In the genomic region with DNA sequence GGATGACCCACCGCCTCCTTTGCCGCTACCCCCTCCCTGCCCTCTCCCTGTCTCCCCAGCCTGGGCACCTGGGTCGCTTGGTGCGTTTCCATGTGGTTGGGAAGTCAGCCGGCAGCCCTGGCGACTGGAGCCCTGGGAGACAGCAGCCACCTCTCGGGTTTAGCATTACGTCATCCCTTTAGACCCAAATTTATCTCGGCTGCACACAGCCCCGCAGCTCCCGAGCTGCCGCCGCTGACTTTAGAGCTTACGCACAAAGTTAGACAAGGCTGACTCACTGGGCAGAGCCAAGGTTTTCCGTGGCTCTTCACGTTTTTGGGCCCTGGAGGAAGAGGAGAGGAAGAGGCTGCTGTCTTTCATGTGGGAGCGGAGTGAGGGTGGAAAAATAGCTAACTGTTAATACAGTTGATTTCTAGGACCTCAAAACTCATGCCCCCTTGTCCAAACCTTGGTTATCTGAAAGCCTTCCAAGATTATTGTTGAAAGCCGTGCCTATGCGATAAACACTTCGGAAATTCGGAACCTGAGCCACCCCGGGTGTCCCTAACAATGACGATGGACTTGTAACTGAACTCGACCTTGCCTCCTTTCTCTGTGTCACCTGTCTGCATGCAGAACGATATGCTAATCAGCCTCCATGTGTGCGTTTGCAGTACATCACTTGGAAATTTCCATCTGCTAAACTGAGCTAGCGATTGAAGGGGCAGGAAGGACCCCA, we compare ENCODE assay signal across 8 mouse cellular contexts. TPM values are rescaled to one million over a fixed set of nuclear protein-coding genes. Genes with fewer than 3 reads are reported as not detected.
A peak's percentile ranks its signal among the peaks of the same experiment; 100 is the strongest.
DNase-seq lines count a peak whose midpoint lies in the region; ATAC-seq and TF ChIP-seq lines count a peak whose summit lies in the region.

No protein-coding gene starts in this region.

- peak overlapping the region; percentile 68 for H3K4me2 ChIP-seq in CH12.LX (ENCODE audit: insufficient read depth, low read depth, poor library complexity, severe bottlenecking)
- H3K4me2 ChIP-seq in embryonic facial prominence, embryonic 14.5 days (ENCODE audit: low read depth, low read length) = peak overlapping the region; percentile 63
- peak overlapping the region; percentile 64 for H3K4me2 ChIP-seq in kidney, embryonic 16.5 days (replicated peaks; ENCODE audit: low read depth, low read length)

- 13% methylated on average over 27 of the region's 27 CpGs for WGBS in embryonic facial prominence, embryonic 14.5 days
- WGBS in kidney, embryonic 16.5 days = 13% methylated on average over 27 of the region's 27 CpGs
- 24% methylated on average over 27 of the region's 27 CpGs for WGBS in liver, adult 2 months

- no peaks in the 10 kb centered on the region for H3K9me3 ChIP-seq in CH12.LX (replicated peaks; ENCODE audit: low read length)
- no peaks in the 10 kb centered on the region for H3K9me3 ChIP-seq in embryonic facial prominence, embryonic 14.5 days (ENCODE audit: control insufficient read depth, low read length)
- H3K9me3 ChIP-seq in kidney, embryonic 16.5 days (ENCODE audit: low read length) = no peaks in the 10 kb centered on the region

- in situ Hi-C loops in CH12.LX (cut with MboI; ENCODE audit: low pct_ligation_motif_present, low pct_unique_long_range_greater_than_20kb, low sequenced_read_pairs) = loop anchor here (25.0 kb wide), 1 partner anchor 313 kb away; no protein-coding TSS in a partner anchor

- H3K9ac ChIP-seq in CH12.LX (ENCODE audit: insufficient read depth, low read depth) = peak overlapping the region; percentile 60
- peak overlapping the region; percentile 61 for H3K9ac ChIP-seq in embryonic facial prominence, embryonic 14.5 days (ENCODE audit: low read depth, low read length)
- H3K9ac ChIP-seq in kidney, embryonic 16.5 days (replicated peaks; ENCODE audit: low read length) = peak overlapping the region; percentile 69
- H3K9ac ChIP-seq in liver, adult 2 months (ENCODE audit: low read depth, low read length) = peak overlapping the region; percentile 32

- TF ChIP-seq EP300 in CH12.LX (IDR thresholded peaks at IDR 0.05; ENCODE audit: low read length) = peak; percentile 45; the same call in 1 of the 2 replicates

- H3K4me1 ChIP-seq in CH12.LX (ENCODE audit: control insufficient read depth in 1 of 2, insufficient read depth in 2 of 2) = peaks cover 18 to 44% of the 10 kb centered on the region in 2 experiments
- peaks cover 18% of the 10 kb centered on the region for H3K4me1 ChIP-seq in embryonic facial prominence, embryonic 14.5 days (ENCODE audit: control insufficient read depth, insufficient read depth, low read length)
- peaks cover 37% of the 10 kb centered on the region for H3K4me1 ChIP-seq in kidney, embryonic 16.5 days (ENCODE audit: insufficient read depth, low read length)
- peaks cover 5% of the 10 kb centered on the region; the same call in 1 of the 2 replicates for H3K4me1 ChIP-seq in liver, adult 2 months (ENCODE audit: control insufficient read depth, insufficient read depth, low read length)

- dilution Hi-C loops in CH12.LX (cut with MboI; ENCODE audit: extremely low pct_ligation_motif_present, extremely low pct_unique_long_range_greater_than_20kb, low sequenced_read_pairs) = no loop called here

- H3K79me2 ChIP-seq in CH12.LX (replicated peaks; ENCODE audit: control insufficient read depth, extremely low read depth, insufficient read depth, poor library complexity, severe bottlenecking) = no peaks in the 10 kb centered on the region
- no peaks in the 10 kb centered on the region for H3K79me2 ChIP-seq in liver, adult 2 months (ENCODE audit: control insufficient read depth, insufficient read depth, low read length)

- H3K27me3 ChIP-seq in CH12.LX (replicated peaks) = no peaks in the 10 kb centered on the region
- no peaks in the 10 kb centered on the region for H3K27me3 ChIP-seq in embryonic facial prominence, embryonic 14.5 days (replicated peaks; ENCODE audit: control insufficient read depth, insufficient read depth, low read length)
- no peaks in the 10 kb centered on the region for H3K27me3 ChIP-seq in kidney, embryonic 16.5 days (ENCODE audit: insufficient read depth, low read length)
- H3K27me3 ChIP-seq in liver, adult 2 months (ENCODE audit: control insufficient read depth, insufficient read depth, low read length) = no peaks in the 10 kb centered on the region

- H3K27ac ChIP-seq in CH12.LX (ENCODE audit: insufficient read depth, low read depth) = 0 out of 2 replicates have a peak overlapping the region, but pooled peaks have one; percentile 11
- peak overlapping the region; percentile 58; the same call in 1 of the 2 replicates for H3K27ac ChIP-seq in embryonic facial prominence, embryonic 14.5 days (replicated peaks; ENCODE audit: low read depth, low read length)
- H3K27ac ChIP-seq in kidney, embryonic 16.5 days (ENCODE audit: low read length) = no peak overlapping the region
- no peak overlapping the region for H3K27ac ChIP-seq in liver, adult 2 months (replicated peaks; ENCODE audit: insufficient read depth, low read depth, low read length)

- TF ChIP-seq CTCF in CH12.LX (conservative IDR thresholded peaks at IDR 0.05 in 1 of 2, IDR thresholded peaks at IDR 0.05 in 1 of 2; ENCODE audit: low read depth in 2 of 2, low read length in 2 of 2) = no peak
- TF ChIP-seq CTCF in liver, adult 2 months (IDR thresholded peaks at IDR 0.05; ENCODE audit: low read depth, low read length) = no peak

- DNase-seq in CH12.LX (ENCODE audit: extremely low read depth) = no peak
- peak; percentile 66 for DNase-seq in adrenal gland, postnatal 25 days
- DNase-seq in embryonic facial prominence, embryonic 14.5 days (ENCODE audit: low spot score) = peak; percentile 83
- peak; percentile 80 for DNase-seq in heart, adult 8-10 months (ENCODE audit: low spot score)
- peak; percentile 51 for DNase-seq in liver, adult 2 months (ENCODE audit: extremely low read depth, low read depth, low spot score)
- DNase-seq in naive thymus-derived CD4-positive, alpha-beta T cell, adult 2 months (ENCODE audit: low read depth) = peak; percentile 47
- peak; percentile 44 for DNase-seq in thymus, postnatal 4 days

- peak; percentile 20 for ATAC-seq in embryonic facial prominence, embryonic 14.5 days (ENCODE audit: low read depth)
- no peak for ATAC-seq in kidney, embryonic 16.5 days (ENCODE audit: low FRiP score, low TSS enrichment)

- no peaks in the 10 kb centered on the region for H3K36me3 ChIP-seq in CH12.LX (replicated peaks in 1 of 2; ENCODE audit: control insufficient read depth in 1 of 2, insufficient read depth in 1 of 2, low read length in 1 of 2)
- H3K36me3 ChIP-seq in embryonic facial prominence, embryonic 14.5 days (ENCODE audit: control insufficient read depth, insufficient read depth, low read length) = no peaks in the 10 kb centered on the region
- H3K36me3 ChIP-seq in kidney, embryonic 16.5 days (ENCODE audit: insufficient read depth, low read length) = no peaks in the 10 kb centered on the region
- no peaks in the 10 kb centered on the region for H3K36me3 ChIP-seq in liver, adult 2 months (ENCODE audit: control insufficient read depth, insufficient read depth, low read length)

- TF ChIP-seq RAD21 in CH12.LX (IDR thresholded peaks at IDR 0.05; ENCODE audit: low read depth, low read length) = no peak

- peak; percentile 41; the same call in 1 of the 2 replicates for TF ChIP-seq POLR2A in CH12.LX (IDR thresholded peaks at IDR 0.05; ENCODE audit: low read depth, low read length)
- TF ChIP-seq POLR2A in liver, adult 2 months (IDR thresholded peaks at IDR 0.05; ENCODE audit: extremely low read depth, insufficient read depth, low read length) = no peak

- peak overlapping the region in 2 of 3 experiments; percentile 13 to 46 for H3K4me3 ChIP-seq in CH12.LX (replicated peaks in 1 of 3; ENCODE audit: low read depth in 2 of 3, low read length in 2 of 3, poor library complexity in 1 of 3)
- peak overlapping the region; percentile 33 for H3K4me3 ChIP-seq in embryonic facial prominence, embryonic 14.5 days (ENCODE audit: low read depth, low read length)
- peak overlapping the region; percentile 46 for H3K4me3 ChIP-seq in kidney, embryonic 16.5 days (ENCODE audit: low read length)
- peak overlapping the region; percentile 40 for H3K4me3 ChIP-seq in liver, adult 2 months (ENCODE audit: insufficient read depth, low read depth, low read length)

TF ChIP-seq in CH12.LX, 34 proteins besides CTCF, POLR2A, EP300 and RAD21 (continues in another document):
- TF ChIP-seq GABPA (IDR thresholded peaks at IDR 0.05; ENCODE audit: insufficient replicate concordance, low read depth, low read length) = no peak
- no peak for TF ChIP-seq CHD2 (IDR thresholded peaks at IDR 0.05; ENCODE audit: low read length)
- TF ChIP-seq ZKSCAN1 (IDR thresholded peaks at IDR 0.05; ENCODE audit: borderline replicate concordance, low read depth, low read length) = no peak
- TF ChIP-seq POLR2AphosphoS2 (IDR thresholded peaks at IDR 0.05; ENCODE audit: low read depth, low read length) = no peak
- TF ChIP-seq MXI1 (IDR thresholded peaks at IDR 0.05; ENCODE audit: low read depth, low read length) = peak; percentile 45; the same call in 1 of the 2 replicates
- TF ChIP-seq MAFK (IDR thresholded peaks at IDR 0.05; ENCODE audit: insufficient replicate concordance, low read length) = no peak
- TF ChIP-seq ETS1 (conservative IDR thresholded peaks at IDR 0.05; ENCODE audit: low read depth, low read length) = peak; percentile 48
- TF ChIP-seq USF1 (IDR thresholded peaks at IDR 0.05; ENCODE audit: low read depth, low read length) = no peak
- peak; percentile 48 for TF ChIP-seq IRF4 (IDR thresholded peaks at IDR 0.05; ENCODE audit: low read depth, low read length)

RNA-seq across cellular contexts. Expression of a gene that starts 15.4 kb away (rescaled TPM):
- 8.1 and 19.9 TPM in 2 replicates for total RNA-seq in CH12.LX (2012; rRNA removed)
- 14.5 and 18.9 TPM in 2 replicates for total RNA-seq in CH12.LX (2014; rRNA removed)
- 10.6 and 10.9 TPM in 2 replicates for polyA plus RNA-seq in CH12.LX (2012; ENCODE audit: insufficient read length, low read depth)
- total RNA-seq in adrenal gland, postnatal 25 days (2021) = 33.6 and 40.2 TPM in 2 replicates
- polyA plus RNA-seq in embryonic facial prominence, embryonic 14.5 days (2014; fragmentation: Nextera tagmentation; extraction: Ambion mirVana) = 36.0 and 36.6 TPM in 2 replicates
- total RNA-seq in heart, adult 8-10 months (2022) = 10 to 100 TPM; 38.7 to 49.2 (median 46.0) TPM
- 19.2 and 32.1 TPM in 2 replicates for polyA plus RNA-seq in kidney, embryonic 16.5 days (2015; fragmentation: Nextera tagmentation; extraction: Ambion mirVana)
- total RNA-seq in liver, adult 2 months (2014; rRNA removed) = 16.0 and 16.1 TPM in 2 replicates
- polyA plus RNA-seq in liver, adult 2 months (2012; rRNA removed) = 11.8 and 15.7 TPM in 2 replicates

RNA-seq across cellular contexts. Expression of a gene that starts 45.8 kb away (rescaled TPM):
- 3.9 TPM in 1 of 2 replicates, not detected in the other for total RNA-seq in CH12.LX (2012; rRNA removed)
- total RNA-seq in CH12.LX (2014; rRNA removed) = not detected in 2 replicates
- polyA plus RNA-seq in CH12.LX (2012; ENCODE audit: insufficient read length, low read depth) = 11.5 TPM in 1 of 2 replicates, not detected in the other
- not detected in 2 replicates for total RNA-seq in adrenal gland, postnatal 25 days (2021)
- 6.4 TPM in 1 of 2 replicates, not detected in the other for polyA plus RNA-seq in embryonic facial prominence, embryonic 14.5 days (2014; fragmentation: Nextera tagmentation; extraction: Ambion mirVana)
- total RNA-seq in heart, adult 8-10 months (2022) = not detected
- polyA plus RNA-seq in kidney, embryonic 16.5 days (2015; fragmentation: Nextera tagmentation; extraction: Ambion mirVana) = not detected in 2 replicates
- not detected in 2 replicates for total RNA-seq in liver, adult 2 months (2014; rRNA removed)
- polyA plus RNA-seq in liver, adult 2 months (2012; rRNA removed) = not detected in 2 replicates

Comparison
In these comparisons a context has a peak if more than half of its experiments do, and no peak if none do; other contexts are left out.
1. H3K27ac ChIP-seq: peak in CH12.LX (single experiment) and embryonic facial prominence, embryonic 14.5 days (single experiment); none in kidney, embryonic 16.5 days (single experiment) and liver, adult 2 months (single experiment).
2. Peak in every context shown above with its lines, with median percentiles within 50 percentile points of each other: H3K4me2 ChIP-seq, H3K4me3 ChIP-seq and H3K9ac ChIP-seq.